Mouse (Mus musculus) frontal cortex, postnatal 36 days (tissue): ENCODE results near the gene Snu13.

Experiments
- DNase-seq, 2 experiments: peaks; one replicate each; pipeline ENCODE4 v3.0.0; 2022; ENCODE audit warnings: low spot score in 2 of 2

Snu13 gene

DNA sequence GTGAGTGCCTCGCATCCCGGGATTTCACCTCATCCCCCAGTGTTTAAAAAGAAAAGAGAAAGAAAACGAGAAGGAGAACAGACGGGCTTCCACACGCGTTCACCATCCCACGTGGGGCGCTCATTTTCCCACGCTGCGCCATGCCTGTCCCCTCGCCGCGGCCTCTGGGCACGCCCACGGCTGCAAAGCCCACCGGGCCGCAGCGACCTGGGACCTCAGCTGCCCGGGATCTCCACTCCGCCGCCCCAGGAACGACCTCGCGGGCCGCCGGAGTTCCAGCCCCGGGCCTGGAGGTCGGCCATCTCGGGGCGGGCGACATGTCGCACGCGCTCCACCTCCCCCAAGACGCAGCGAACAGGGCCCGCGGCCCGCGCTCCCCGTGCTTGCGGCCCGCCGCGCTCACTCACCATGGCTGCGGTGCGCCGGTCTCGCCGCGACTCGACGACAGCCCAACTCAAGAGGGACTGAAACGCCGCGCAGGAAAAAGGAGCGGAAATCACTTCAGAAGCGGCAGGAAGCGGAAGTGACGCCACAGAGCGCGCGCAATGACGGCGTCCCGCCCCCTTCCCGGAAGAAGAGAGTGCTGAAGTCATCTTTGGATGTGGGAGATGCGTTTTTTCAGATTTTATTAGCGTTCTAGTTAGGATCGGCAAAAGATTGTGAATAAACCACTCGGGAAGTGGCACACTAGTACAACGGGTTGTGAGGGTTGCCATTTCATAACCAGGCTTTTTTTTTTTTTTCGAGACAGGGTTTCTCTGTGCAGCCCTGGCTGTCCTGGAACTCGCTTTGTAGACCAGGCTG lies at the start of gene Snu13:
TSS of gene Snu13 (minus strand) at position 519 of the 804 bp plus-strand sequence.
- peak; percentile 90 to 94 for DNase-seq

DNA sequence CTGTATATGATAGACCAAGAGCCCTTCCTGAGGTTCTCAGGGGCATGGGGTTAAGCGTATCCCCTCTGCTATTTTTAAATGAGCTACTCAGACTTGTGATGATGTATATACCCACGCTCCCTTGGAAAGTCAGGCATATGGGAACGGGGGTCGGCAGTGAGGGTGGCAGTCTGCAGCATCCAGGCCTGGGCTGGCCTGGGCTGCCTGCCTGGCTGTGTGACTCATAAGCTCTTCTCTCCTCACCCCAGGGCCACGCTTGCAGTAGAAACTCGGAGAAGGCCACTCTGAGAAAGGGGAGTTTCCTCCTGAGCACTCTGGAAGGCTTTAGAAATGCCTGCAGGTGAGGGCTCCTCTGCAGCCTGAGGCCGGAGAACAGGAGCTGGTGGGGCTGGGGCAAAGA lies 43.7 kb upstream of the Snu13 start:
- DNase-seq: no peak

DNA sequence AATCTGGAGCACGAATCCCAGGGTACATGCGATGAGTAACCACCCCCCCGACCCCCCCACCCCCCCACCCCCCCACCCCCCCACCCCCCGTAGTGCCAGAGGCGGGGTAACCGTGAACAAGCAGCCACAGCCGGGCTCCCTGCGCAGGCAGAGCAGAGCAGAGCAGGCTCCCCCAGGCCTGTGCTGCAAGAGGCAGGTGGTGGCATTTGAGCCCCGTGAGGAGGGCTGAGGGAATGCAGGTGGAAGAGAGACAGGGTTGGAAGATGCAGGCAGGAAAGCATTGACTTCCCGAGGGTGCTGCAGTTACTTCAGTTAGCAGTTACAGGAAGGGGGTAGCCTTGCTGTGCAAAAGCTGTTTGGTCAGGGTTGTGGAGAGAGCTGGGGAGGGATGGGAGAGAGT lies 39.9 kb upstream of the Snu13 start:
- peak in 1 of 2 experiments; percentile 23 for DNase-seq

DNA sequence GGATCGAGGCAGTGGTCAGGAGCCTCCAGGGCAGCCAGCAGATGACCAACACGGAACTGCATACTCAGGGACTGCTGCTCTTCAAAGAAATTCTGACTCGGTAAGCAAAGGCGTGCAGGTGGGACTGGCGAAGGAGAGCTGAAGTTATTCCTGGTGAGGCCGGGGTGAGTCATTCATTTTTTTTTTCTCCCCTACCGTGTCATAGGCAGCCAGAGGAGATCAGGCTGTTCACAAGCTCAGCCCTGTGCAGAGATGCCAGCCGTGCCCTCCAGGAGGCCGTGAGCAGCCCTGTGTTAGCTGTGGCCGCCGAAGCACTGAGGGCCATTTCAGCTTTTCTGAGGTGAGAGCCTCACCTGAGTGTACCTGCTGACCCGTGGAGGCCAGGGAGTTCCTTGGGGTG lies 38.7 kb upstream of the Snu13 start:
- peak; percentile 41 to 61 for DNase-seq

DNA sequence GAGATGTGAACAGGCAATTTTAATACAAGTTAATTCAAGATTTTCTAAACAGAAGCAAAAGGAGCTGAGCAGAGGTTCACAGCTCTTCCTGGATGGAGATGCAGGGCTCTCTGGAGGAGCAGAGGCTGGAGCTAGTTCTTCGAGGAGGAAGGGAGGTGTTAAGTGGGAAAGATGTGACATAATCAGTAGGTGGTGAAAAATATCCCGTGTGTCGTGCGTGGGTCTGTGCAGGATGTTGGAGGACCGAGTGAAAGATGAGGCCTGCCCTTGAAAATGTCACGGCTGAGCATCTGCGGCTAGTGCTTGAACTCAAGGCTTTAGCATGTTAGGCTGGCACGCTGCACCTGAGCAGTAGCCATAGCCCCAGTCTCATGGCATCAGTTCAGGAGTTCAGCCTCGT lies 38.2 kb upstream of the Snu13 start:
- DNase-seq: peak; percentile 40 to 44

DNA sequence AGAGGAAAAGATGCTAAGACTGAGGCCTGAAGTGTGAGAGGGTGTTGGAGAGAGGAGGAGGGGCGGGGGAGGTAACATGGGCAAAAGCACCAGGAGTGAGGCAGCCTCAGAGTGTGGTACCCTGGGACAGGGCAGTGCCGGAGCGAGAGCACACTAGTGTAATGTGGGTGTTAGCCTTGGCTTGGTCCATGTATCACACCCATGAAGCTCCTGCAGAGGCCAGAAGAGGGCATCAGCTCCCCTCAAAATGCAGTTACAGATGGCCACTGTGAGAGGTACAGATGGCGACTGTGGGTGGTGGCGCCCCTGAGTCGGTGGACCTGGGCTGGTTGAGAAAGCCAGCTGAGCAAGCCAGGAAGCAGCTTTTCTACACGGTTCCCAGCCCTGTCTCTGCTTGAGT lies 33.8 kb upstream of the Snu13 start:
- DNase-seq: peak; percentile 78 to 82

DNA sequence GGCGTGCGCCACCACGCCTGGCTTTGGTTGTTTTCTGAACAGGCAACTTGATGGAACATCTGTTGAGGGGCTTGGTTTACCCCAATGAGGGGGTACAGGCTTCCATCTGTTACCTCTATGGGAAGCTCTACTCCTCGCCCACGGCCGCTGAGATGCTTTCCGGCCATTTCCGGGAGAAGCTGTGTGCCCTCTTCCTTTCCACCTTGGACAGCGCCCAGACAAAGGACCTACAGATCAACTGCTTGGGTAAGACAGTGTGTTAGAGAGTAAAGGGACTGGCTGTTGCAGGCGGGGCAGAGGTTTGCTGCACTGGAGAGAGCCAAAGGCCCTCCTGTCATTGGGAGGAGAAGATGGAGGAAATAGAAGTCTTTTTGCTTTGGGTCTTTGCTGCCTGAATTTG lies 32.5 kb upstream of the Snu13 start:
- DNase-seq: no peak

DNA sequence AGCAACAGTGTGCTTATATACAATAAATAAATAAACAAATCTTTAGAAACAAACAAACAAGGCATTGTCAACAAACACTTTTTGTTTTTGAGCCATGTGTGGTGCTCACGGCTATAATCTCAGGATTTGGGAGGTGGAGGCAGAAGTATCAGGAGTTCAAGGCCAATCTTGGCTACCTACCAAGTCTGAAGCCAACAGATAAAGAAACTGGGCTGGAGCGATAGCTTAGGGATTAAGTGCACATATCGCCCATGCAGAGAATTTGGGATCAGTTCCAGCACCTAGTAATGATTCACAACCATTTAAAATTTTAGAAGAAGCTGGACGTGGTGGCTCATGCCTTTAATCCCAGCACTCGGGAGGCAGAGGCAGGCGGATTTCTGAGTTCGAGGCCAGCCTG lies 26.1 kb upstream of the Snu13 start:
- no peak for DNase-seq

DNA sequence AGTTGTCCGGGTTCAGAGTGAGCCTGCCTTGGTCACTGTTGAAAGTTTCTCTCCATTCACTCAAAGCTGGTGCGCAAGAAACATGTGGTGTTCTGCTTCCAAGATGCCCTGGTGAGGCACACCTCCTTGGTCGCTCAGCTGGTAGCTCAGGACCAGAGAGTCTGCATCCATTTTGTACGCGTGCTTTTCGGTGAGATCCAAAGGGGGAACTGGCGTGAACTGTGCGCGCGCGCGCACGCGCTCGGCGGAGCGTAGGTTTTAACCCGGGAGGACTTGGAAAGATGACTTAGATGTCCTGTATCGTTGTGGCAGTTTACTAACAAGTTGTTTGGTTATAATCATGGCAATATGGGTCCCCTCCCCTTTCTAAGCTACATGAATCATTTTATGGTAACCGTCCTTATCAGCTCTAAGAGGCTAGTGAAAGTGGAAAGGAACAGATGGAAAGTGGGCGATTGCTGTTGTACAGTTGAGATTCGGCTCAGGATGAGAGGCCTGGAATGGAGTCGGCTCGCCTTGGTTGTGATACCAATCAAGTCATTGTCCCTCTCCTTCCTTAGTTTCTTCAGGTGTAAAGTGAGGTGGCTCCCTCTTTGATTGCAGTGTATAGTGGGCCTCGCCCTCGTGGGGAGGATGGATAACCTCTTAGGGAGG lies 24.5 kb upstream of the Snu13 start:
- DNase-seq: peak in 1 of 2 experiments; percentile 46

DNA sequence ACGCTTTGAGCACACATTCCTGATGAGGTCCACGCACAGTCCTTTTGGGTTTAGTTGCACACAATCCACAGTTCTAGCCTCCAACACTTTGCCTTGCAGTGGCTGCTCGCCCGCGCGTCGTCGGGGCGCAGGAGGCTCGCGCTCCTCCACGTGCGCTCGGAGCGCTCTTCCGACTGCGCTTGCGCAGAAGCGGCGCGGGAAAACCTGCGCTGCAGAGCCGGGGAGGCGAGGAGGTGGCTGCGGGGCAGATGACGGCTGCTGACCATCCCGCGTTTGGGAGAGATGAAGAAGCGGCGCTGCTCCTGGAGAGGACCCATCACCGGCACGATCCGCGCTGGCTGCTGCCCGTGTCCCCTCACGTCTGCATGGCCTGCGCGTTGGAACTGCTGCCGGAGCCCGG lies 22.5 kb upstream of the Snu13 start, which contains the start of gene Mei1:
TSS of gene Mei1 (plus strand) at position 99 of the 400 bp plus-strand sequence.
- no peak for DNase-seq

DNA sequence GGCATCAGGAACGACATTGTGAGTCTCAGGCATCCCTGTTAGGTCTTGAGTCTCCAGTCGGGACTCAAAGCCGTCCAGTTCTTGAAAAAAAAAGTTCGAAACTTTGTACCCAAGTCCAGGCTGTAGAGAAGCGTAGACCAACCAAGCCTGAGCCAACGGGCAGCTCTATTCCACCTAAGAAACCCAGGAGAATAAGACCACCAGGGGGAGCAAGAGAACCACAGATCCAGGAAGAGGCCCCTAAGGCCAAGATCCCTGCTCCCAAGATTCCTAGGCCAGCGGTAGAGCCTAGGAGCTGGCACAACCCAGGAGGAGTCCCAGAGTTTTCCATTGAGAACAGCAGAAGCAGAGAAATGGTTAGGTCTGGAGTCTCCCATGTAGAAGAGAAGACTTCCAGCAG lies 18.1 kb upstream of the Snu13 start:
- peak; percentile 74 to 84 for DNase-seq

DNA sequence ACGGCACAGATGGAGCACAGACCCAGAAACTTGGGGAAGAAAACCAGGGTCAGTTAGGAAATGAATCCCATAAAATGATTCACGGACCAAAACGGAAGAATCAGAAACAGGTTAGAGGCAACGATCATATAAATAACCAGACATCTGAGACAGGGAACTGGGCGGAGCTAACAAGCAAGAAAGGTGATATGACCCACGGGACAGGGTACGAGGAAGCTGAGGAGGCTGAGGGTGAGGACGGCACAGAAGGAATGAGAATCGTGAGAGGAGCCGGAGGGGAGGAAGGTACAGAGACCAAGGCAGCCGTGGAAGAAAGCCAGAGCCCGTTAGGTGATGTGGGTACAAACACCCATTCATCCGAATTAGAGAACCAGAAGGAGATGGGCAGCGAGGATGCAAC lies 16.5 kb upstream of the Snu13 start:
- DNase-seq: no peak

DNA sequence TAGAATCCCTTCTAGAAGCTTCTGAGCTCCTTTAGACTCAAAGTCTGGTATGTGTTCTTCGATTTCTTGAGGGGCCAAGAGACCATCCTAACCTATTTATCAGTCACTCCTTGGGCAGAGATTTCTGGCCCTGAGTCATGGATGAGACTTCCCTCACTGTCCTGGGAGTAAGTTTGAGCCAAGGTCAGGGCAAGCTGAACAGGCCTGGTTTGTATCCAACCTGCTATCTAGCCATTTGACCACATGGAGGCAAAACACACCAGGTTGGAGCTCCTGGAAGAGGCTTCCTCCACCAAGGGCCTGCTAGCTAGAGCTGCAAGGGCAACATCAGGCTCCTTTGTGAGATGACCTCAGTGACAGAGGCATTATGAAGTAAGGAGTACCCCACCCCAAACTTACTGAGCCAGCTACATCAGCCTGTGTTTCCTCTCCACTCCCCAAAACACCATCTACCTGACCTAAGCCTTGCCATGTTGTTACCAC lies 11.4 kb upstream of the Snu13 start, which contains the start of gene 4930407I10Rik:
TSS of gene 4930407I10Rik (plus strand) at position 433 of the 483 bp plus-strand sequence.
- no peak for DNase-seq

DNA sequence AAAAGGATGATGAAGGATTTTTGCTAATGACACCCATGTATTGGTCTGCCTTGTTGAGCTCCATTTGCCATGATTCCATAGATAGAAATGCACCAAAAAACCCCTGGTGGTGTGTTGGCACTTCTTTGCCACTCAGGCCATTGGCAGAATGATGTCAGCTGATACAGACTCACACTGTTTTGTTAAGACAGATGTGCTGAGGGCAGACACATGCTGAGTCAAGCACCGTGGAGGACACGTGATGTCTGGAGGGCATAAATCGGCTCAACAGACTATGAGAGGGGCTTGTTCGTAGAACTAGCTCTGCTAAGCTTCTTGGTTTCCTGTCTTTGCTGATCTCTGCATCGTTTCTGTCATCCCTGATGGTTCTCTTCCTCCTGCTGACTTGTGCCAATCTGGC lies 5.1 kb upstream of the Snu13 start:
- DNase-seq: no peak

DNA sequence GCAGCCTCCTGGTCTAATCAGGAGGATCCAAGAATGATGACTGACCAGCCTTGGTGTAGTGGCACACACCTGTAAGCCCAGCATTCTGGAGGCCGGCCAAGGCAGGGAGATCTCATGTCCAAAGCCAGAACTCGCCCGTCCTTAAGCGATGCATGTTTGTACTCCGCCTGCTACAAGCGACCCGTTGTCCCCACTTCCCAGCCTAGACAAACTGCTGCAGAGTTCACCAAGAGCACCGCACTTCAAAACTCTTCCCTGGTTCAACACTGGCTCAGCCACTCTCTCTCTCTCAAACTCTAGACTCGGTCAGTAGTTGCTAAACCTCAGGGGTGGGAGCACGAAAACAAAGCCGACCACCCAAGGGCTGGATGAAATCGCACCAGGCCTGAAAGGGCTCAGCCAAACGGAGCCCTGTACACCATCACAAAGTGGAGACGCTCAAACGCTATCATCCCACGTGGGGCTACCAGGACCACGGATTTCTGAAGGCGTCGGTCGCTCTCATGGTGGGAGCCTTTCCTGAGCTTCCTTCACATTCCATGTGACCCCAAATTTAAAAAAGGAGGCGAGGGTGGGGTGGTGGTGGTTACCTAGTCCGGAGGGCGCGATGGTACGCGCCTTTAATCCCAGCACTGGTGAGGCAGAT lies 1.0 kb downstream of the Snu13 start:
- no peak for DNase-seq

DNA sequence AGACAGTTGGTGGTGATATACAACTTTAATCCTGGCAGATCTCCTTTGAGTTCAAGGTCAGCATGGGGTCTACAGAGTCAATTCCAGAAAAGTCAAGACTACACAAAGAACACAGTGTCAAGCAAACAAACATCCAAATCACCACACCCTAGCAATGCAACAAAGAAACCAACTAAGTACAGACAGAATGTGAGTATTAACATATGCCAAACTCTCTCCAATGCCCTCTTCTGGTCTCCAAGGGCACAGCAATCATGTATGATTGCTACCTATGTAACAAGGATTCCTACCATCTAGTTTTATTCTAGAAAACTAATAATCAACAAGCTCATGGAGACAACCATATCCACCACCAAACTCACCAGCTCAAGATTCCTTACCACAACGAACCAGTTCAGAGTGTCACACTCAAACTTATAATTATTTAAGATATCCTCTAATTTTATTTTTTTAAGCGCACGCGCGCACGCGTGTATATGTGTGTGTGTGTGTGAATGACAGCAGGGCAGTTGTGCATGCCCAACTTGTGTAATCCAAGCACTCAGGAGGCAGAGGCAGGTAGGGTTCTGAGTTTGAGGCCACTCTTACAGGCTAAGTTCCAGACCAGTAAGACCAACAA lies 3.1 kb downstream of the Snu13 start:
- peak in 1 of 2 experiments; percentile 30 for DNase-seq

DNA sequence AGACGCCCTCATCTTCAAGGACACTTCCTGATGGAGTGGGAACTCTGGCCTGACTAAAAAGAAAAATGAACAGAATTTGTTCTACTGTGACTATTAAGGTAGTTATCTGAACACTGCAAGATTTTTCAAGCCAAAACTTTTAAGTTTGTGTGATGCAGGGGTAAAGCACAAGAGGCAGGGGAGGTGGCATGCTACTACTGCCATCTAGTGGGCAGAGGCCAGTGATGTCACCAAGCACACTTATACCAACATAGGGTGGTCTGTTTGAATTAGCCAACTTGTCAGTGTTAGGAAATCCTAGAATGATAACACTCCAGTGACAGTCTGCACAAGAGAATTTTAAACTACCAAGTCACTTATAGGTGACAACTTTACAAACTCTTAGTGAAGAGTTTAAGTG lies 6.7 kb downstream of the Snu13 start:
- DNase-seq: peak; percentile 16 to 57

DNA sequence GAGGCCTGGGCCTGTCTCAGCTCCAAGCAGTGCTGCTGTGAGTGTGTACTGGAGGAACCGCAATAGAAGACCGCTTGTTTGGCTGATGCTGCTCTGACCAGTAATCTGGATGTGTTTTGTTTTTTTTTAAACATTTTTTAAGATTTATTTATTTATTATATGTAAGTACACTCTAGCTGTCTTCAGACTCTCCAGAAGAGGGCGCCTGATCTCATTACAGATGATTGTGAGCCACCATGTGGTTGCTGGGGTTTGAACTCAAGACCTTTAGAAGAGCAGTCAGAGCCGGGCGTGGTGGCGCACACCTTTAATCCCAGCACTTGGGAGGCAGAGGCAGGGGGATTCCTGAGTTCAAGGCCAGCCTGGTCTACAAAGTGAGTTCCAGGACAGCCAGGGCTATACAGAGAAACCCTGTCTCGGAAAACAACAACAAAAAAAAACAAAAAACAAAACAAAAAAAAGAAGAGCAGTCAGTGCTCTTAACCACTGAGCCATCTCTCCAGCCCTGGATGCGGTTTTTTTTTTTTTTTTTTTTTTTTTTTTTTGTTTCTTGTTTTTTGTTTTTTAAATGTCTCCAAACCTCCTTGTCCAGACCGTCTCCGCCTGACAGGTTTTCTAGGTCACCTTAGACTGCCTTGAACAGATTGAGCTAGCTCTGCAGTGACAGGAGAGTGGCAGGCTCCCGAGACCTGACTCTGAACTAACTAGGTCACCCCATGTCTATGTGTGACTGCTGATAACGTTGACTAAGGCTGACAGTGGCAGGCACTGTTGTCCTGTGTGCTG lies 11.3 kb downstream of the Snu13 start:
- peak in 1 of 2 experiments; percentile 30 for DNase-seq

DNA sequence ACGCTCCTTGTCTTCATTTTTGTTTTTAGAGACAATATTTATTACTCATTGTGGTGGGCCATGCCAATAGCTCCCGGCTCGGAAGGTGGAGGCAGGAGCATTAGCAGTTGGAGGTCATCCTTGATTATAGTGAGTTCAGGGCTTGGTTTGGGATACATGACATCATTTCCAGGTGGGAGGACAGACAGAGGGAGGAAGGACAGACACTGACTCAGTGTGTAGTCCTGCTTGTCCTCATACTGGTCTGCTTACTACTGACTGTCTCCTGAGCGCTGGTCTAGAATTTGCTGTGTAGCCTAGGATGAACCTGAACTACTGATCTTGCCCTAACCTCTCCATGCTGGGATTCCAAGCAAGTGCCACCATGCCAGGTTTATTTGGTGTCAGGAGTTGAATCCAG lies 13.6 kb downstream of the Snu13 start, which contains the start of gene Desi1:
TSS of gene Desi1 (minus strand) at position 101 of the 400 bp plus-strand sequence.
- DNase-seq: no peak

DNA sequence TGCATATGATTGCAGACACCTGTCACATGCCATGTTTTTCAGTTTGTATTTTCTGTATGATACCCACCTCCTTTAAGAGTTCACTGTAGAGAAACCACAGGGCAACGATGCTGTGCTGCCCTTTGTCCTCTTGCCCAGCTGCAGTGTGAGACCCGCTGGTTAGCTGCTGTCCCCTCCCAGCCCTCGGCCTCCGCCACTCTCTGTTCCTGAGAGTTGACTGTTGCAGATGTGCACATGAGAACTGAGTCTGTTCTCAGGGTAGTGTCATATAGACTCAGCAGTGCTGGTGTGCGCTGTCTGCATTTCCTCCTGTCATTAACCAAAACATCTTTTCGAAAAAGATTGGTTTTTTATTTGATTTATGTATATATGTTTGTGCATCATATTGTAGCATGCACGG lies 15.0 kb downstream of the Snu13 start:
- no peak for DNase-seq

DNA sequence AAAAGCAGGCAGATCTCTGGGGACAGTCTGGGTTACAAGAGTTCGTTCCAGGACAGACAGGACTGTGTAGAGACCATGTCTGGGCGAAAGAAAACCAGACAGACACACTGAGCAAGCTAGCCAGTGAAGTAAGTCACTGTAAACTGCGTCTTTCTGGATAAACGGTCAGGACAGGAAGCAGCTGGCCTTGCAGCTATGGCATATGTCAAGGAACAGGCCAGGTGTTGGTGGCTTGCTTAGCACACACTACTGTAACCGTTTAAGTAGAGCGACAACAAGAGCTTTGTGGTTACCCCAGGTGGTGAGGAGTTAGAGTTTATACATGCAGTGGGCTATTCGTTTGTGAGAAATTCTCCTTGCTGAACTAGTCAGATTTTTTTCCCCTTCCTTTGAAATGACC lies 19.7 kb downstream of the Snu13 start:
- no peak for DNase-seq
